Mouse (Mus musculus) CH12.LX (cell line): ENCODE results near the gene 1600014C23Rik.

Experiments
- CHD1 ChIP-seq: IDR thresholded peaks from 2 replicates; pipeline ENCODE4 v1.6.1; 2012; ENCODE audit warnings: low read depth, low read length, improper control_type of control experiment, inconsistent platforms
- CTCF ChIP-seq, 2 experiments: IDR thresholded peaks in 1 of 2; conservative IDR thresholded peaks in 1 of 2; 2 replicates each; pipeline ENCODE4 v1.5.1; 2011 to 2012; ENCODE audit warnings: low read depth in 2 of 2, low read length in 2 of 2, improper control_type of control experiment in 1 of 2, inconsistent platforms in 1 of 2, mild to moderate bottlenecking in 1 of 2, moderate library complexity in 1 of 2
- EP300 ChIP-seq: IDR thresholded peaks from 2 replicates; pipeline ENCODE4 v1.6.1; 2011; ENCODE audit warnings: low read length, improper control_type of control experiment
- KAT2A ChIP-seq: IDR thresholded peaks from 2 replicates; pipeline ENCODE4 v1.6.1; 2012; ENCODE audit warnings: low read length, improper control_type of control experiment, inconsistent platforms; ENCODE audit not compliant: insufficient replicate concordance
- MAFK ChIP-seq: IDR thresholded peaks from 2 replicates; pipeline ENCODE4 v1.6.1; 2011; ENCODE audit warnings: low read length, improper control_type of control experiment; ENCODE audit not compliant: insufficient replicate concordance
- MAX ChIP-seq: IDR thresholded peaks from 2 replicates; pipeline ENCODE4 v1.6.1; 2011; ENCODE audit warnings: low read length, improper control_type of control experiment
- MAZ ChIP-seq: IDR thresholded peaks from 2 replicates; pipeline ENCODE4 v1.6.1; 2012; ENCODE audit warnings: low read depth, mild to moderate bottlenecking, inconsistent platforms, low read length, improper control_type of control experiment, moderate library complexity
- NELFE ChIP-seq: IDR thresholded peaks from 2 replicates; pipeline ENCODE4 v1.6.1; 2011; ENCODE audit warnings: low read depth, low read length, improper control_type of control experiment
- POLR2A ChIP-seq: IDR thresholded peaks from 2 replicates; pipeline ENCODE4 v1.6.1; 2011; ENCODE audit warnings: low read depth, mild to moderate bottlenecking, improper control_type of control experiment, low read length
- SIN3A ChIP-seq: IDR thresholded peaks from 2 replicates; pipeline ENCODE4 v1.6.1; 2012; ENCODE audit warnings: low read length, improper control_type of control experiment, inconsistent platforms
- SMC3 ChIP-seq: IDR thresholded peaks from 2 replicates; pipeline ENCODE4 v1.6.1; 2011; ENCODE audit warnings: low read depth, low read length, improper control_type of control experiment
- TBP ChIP-seq: conservative IDR thresholded peaks from 2 replicates; pipeline ENCODE4 v1.6.1; 2011; ENCODE audit warnings: low read depth, low read length, improper control_type of control experiment
- TCF12 ChIP-seq: IDR thresholded peaks from 2 replicates; pipeline ENCODE4 v1.6.1; 2014; ENCODE audit warnings: low read depth, mild to moderate bottlenecking, inconsistent platforms, low read length, improper control_type of control experiment
- ZC3H11A ChIP-seq: IDR thresholded peaks from 2 replicates; pipeline ENCODE4 v1.6.1; 2012; ENCODE audit warnings: low read depth, mild to moderate bottlenecking, inconsistent platforms, low read length, improper control_type of control experiment

DNA sequence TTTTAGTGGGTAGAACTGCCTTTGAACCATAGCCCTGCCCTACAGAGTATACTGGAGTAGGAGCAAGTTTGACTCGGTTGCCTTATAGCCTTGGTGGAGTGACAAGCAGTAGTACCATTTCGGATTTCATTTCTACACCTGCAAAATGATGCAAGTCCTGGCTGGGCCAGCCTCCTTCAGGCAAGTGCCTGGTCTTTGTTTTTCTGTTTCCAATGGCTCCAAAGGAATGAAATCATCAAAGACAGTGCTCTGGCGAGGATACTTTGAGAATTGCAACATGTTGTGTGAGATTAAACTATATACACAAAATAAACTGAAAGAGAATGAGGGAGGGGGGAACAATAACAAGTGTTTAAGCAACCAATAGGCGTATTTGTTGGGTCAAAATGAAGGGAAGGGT, 43.6 kb downstream of the 1600014C23Rik start:
- no peak for TF ChIP-seq CHD1
- no peak for TF ChIP-seq CTCF (conservative IDR thresholded peaks at IDR 0.05 in 1 of 2, IDR thresholded peaks at IDR 0.05 in 1 of 2; ENCODE audit: low read depth in 2 of 2, low read length in 2 of 2)
- TF ChIP-seq MAX: no peak
- no peak for TF ChIP-seq KAT2A
- no peak for TF ChIP-seq SMC3
- no peak for TF ChIP-seq EP300
- no peak for TF ChIP-seq MAFK
- TF ChIP-seq ZC3H11A: no peak
- TF ChIP-seq POLR2A: no peak
- TF ChIP-seq MAZ: no peak
- TF ChIP-seq SIN3A: no peak
- TF ChIP-seq TCF12: no peak
- TF ChIP-seq TBP: no peak
- TF ChIP-seq NELFE: no peak
